In genomic region chr2:122558317-122558716, GRCm38 (mm10) we compare ENCODE assay signal across 9 mouse cellular contexts. TPM values are rescaled to one million over a fixed set of nuclear protein-coding genes. Genes with fewer than 3 reads are reported as not detected.
DNase-seq lines count a peak whose midpoint lies in the region; ATAC-seq and TF ChIP-seq lines count a peak whose summit lies in the region.
"Had no signal": no experiment of that assay in that cellular context is flagged by ENCODE, and none has a peak within 500 bp of the region (broad histone marks: within the 10 kb centered on the region; RNA-seq: fewer than 3 reads in every experiment).

No protein-coding gene starts in this region.

- DNase-seq in cerebellum, adult 9-10 months = peak; percentile 5
- no peak for DNase-seq in cerebellum, adult 8-10 months
- peak; percentile 47 to 57 for DNase-seq in left cerebral cortex, adult 2 months (ENCODE audit: extremely low spot score in 1 of 2, low spot score in 2 of 2)
- no peak for DNase-seq in left cerebral cortex, adult 8-10 months (ENCODE audit: low spot score in 2 of 2)
- DNase-seq in Patski (ENCODE audit: low read depth, low spot score) = no peak
- DNase-seq in left cerebral cortex, postnatal 4 days = peak; percentile 58
- peak; percentile 69 for DNase-seq in testis, postnatal 10 days (ENCODE audit: low spot score)

- peak; percentile 85 for TF ChIP-seq CTCF in left cerebral cortex, adult 2 months (IDR thresholded peaks at IDR 0.05)
- TF ChIP-seq CTCF in Patski (IDR thresholded peaks at IDR 0.05) = peak; percentile 58

- ATAC-seq in Patski = no peak
- ATAC-seq in frontal cortex, adult (ENCODE audit: low TSS enrichment) = peak; percentile 99

- in situ Hi-C loops in Patski (cut with MboI; ENCODE audit: low pct_unique_long_range_greater_than_20kb) = loop anchor here (5.0 to 10.0 kb wide), 2 partner anchors 176 to 364 kb away; no protein-coding TSS in a partner anchor

- intact Hi-C loops in left cerebral cortex, adult 2 months (cut with DNase I) = loop anchor here (1.0 to 5.0 kb wide), 3 partner anchors 177 to 364 kb away; no protein-coding TSS in a partner anchor
- intact Hi-C loops in left cerebral cortex, postnatal 4 days (cut with DNase I) = loop anchor here (2.0 to 10.0 kb wide), 2 partner anchors 178 to 374 kb away; partner anchors contain the start of genes Patl2 and Terb2

- no peak overlapping the region for H3K4me3 ChIP-seq in left cerebral cortex, adult 2 months

- POLR2A ChIA-PET in Patski (lab: Charles Lee) = no interaction called here

- peaks cover 12% of the 10 kb centered on the region for H3K27me3 ChIP-seq in Patski

- H3K27ac ChIP-seq in left cerebral cortex, adult 2 months = no peak overlapping the region

- CTCF ChIA-PET in Patski (lab: Charles Lee) = interaction anchor here (0.8 kb wide), 1 partner anchor 304 kb away, joined by 3 read pairs; no protein-coding TSS in a partner anchor

RNA-seq across cellular contexts. Expression of gene Gatm, which starts 52.8 kb away (rescaled TPM):
- 10 to 100 TPM; 51.8 to 52.0 TPM for total RNA-seq in left cerebral cortex, adult 2 months (2021)
- 100 to 1,000 TPM in 3 of 4 experiments, 10 to 100 TPM in 1; 97.7 to 112 (median 104) TPM for total RNA-seq in left cerebral cortex, adult 8-10 months (2022)
- polyA plus RNA-seq in Patski (2021) = 0.39 TPM
- total RNA-seq in left cerebral cortex, postnatal 4 days (2021) = 10 to 100 TPM; 63.7 to 69.4 TPM
- total RNA-seq: G1E had no signal
- polyA plus RNA-seq: G1E had no signal

Comparison
In these comparisons a context has a peak if more than half of its experiments do, and no peak if none do; other contexts are left out.
1. DNase-seq: peak in cerebellum, adult 9-10 months (single experiment), left cerebral cortex, adult 2 months (2 of 2), left cerebral cortex, postnatal 4 days (single experiment) and testis, postnatal 10 days (single experiment); none in cerebellum, adult 8-10 months (single experiment), left cerebral cortex, adult 8-10 months (0 of 2) and Patski (single experiment).